Mouse (Mus musculus) midbrain, embryonic 12.5 days (tissue): ENCODE results near the gene Btbd16. TPM values are rescaled to one million over a fixed set of nuclear protein-coding genes. Genes with fewer than 3 reads are reported as not detected.

Experiments used
- ATAC-seq: fragments of 200-750 bp; cut with Nextera tagmentation; 2 replicates; pipeline ENCODE4 v1.8.0; 2017; ENCODE audit warnings: low read depth, moderate TSS enrichment, moderate library complexity; ENCODE audit not compliant: low FRiP score
- H3K27ac ChIP-seq: fragments of 300-500 bp; sonication (generic); replicated peaks from 2 replicates; pipeline ENCODE4 v1.5.1; 2016; ENCODE audit warnings: mild to moderate bottlenecking
- H3K27me3 ChIP-seq: fragments of 300-500 bp; sonication (generic); 2 replicates; pipeline ENCODE4 v1.6.1; 2016; ENCODE audit warnings: mild to moderate bottlenecking
- H3K36me3 ChIP-seq: fragments of 300-500 bp; sonication (generic); 2 replicates; pipeline ENCODE4 v1.6.1; 2016
- H3K4me1 ChIP-seq: fragments of 300-500 bp; sonication (generic); 2 replicates; pipeline ENCODE4 v1.6.1; 2016
- H3K4me2 ChIP-seq: fragments of 300-500 bp; sonication (generic); replicated peaks from 2 replicates; pipeline ENCODE4 v1.6.1; 2016; ENCODE audit warnings: mild to moderate bottlenecking, moderate library complexity
- H3K4me3 ChIP-seq: fragments of 300-500 bp; sonication (generic); 2 replicates; pipeline ENCODE4 v1.5.1; 2016; ENCODE audit warnings: mild to moderate bottlenecking
- H3K9ac ChIP-seq: fragments of 300-500 bp; sonication (generic); replicated peaks from 2 replicates; pipeline ENCODE4 v1.6.1; 2016; ENCODE audit warnings: mild to moderate bottlenecking, moderate library complexity
- H3K9me3 ChIP-seq: fragments of 300-500 bp; sonication (generic); 2 replicates; pipeline ENCODE4 v1.6.1; 2016; ENCODE audit warnings: mild to moderate bottlenecking
- WGBS: fragments of 180-500 bp; shearing (Covaris S2); methylation state at CpG from one replicate; pipeline ENCODE4 v1.1.7; 2016; 5-methylcytosine and 5-hydroxymethylcytosine counted together
- polyA plus RNA-seq: library from polyadenylated mRNA; unstranded; fragments of >200 nt; fragmentation: Nextera tagmentation; extraction: Ambion mirVana; gene quantifications from 2 replicates; pipeline ENCODE4 v1.2.1, GENCODE M21; 2016

Btbd16 gene
- polyA plus RNA-seq, 1 experiment from 2014 or later, result not detected

GRCm38 (mm10) chr7:130854684-130855292, 80.9 kb downstream of the Btbd16 start:
- H3K4me1 ChIP-seq, result peaks cover 6% of the 10 kb centered on the region; the same call in 1 of the 2 replicates
- no peak overlapping the region for H3K27ac ChIP-seq
- H3K4me2 ChIP-seq, result no peak overlapping the region
- ATAC-seq, result no peak
- H3K27me3 ChIP-seq, result 0 out of 2 replicates have a peak, but pooled peaks cover 4% of the 10 kb centered on the region
- H3K9ac ChIP-seq, result no peak overlapping the region
- H3K4me3 ChIP-seq, result no peak overlapping the region
- 63% methylated on average over 4 of the region's 4 CpGs for WGBS
- H3K36me3 ChIP-seq, result no peaks in the 10 kb centered on the region
- H3K9me3 ChIP-seq, result no peaks in the 10 kb centered on the region

GRCm38 (mm10) chr7:130855681-130856080, 81.8 kb downstream of the Btbd16 start:
- Histone ChIP-seq H3K4me1 (peaks cover 15% of the 10 kb centered on the region), H3K27me3 (0 out of 2 replicates have a peak, but pooled peaks cover 4% of the 10 kb centered on the region), H3K9me3 (no peaks in the 10 kb centered on the region), H3K9ac (no peak overlapping the region), H3K36me3 (no peaks in the 10 kb centered on the region), H3K27ac (no peak overlapping the region), H3K4me3 (no peak overlapping the region), H3K4me2 (no peak overlapping the region)
- WGBS, result 37% methylated on average over 3 of the region's 3 CpGs
- ATAC-seq, result no peak

GRCm38 (mm10) chr7:130857973-130858372, 84.1 kb downstream of the Btbd16 start:
- no peaks in the 10 kb centered on the region for H3K36me3 ChIP-seq
- no peak overlapping the region for H3K27ac ChIP-seq
- no peak overlapping the region for H3K9ac ChIP-seq
- peaks cover 24% of the 10 kb centered on the region for H3K4me1 ChIP-seq
- WGBS, result 76% methylated on average over 6 of the region's 6 CpGs
- H3K27me3 ChIP-seq, result 0 out of 2 replicates have a peak, but pooled peaks cover 9% of the 10 kb centered on the region
- H3K4me3 ChIP-seq, result no peak overlapping the region
- no peak overlapping the region for H3K4me2 ChIP-seq
- ATAC-seq, result no peak
- H3K9me3 ChIP-seq, result no peaks in the 10 kb centered on the region

GRCm38 (mm10) chr7:130859926-130860325, 86.1 kb downstream of the Btbd16 start:
- Histone ChIP-seq H3K36me3 (no peaks in the 10 kb centered on the region), H3K27ac (no peak overlapping the region)

GRCm38 (mm10) chr7:130860721-130861142, 86.9 kb downstream of the Btbd16 start:
- WGBS, result 15% methylated on average over 11 of the region's 11 CpGs
- Histone ChIP-seq H3K9me3 (no peaks in the 10 kb centered on the region), H3K4me2 (0 out of 2 replicates have a peak overlapping the region, but pooled peaks have one; percentile 4), H3K4me1 (peaks cover 21% of the 10 kb centered on the region), H3K4me3 (no peak overlapping the region), H3K9ac (no peak overlapping the region), H3K27ac (no peak overlapping the region), H3K27me3 (peaks cover 23% of the 10 kb centered on the region), H3K36me3 (no peaks in the 10 kb centered on the region)
- 0 out of 2 replicates have a peak, but pooled peaks have one; percentile 2 for ATAC-seq

More at GRCm38 (mm10) chr7:130859926-130860325, 86.1 kb downstream of the Btbd16 start:
- Histone ChIP-seq H3K4me3 (no peak overlapping the region), H3K27me3 (peaks cover 23% of the 10 kb centered on the region), H3K9me3 (no peaks in the 10 kb centered on the region), H3K4me1 (peaks cover 21% of the 10 kb centered on the region), H3K4me2 (no peak overlapping the region), H3K9ac (no peak overlapping the region)
- ATAC-seq, result no peak
- 13% methylated on average over 4 of the region's 5 CpGs for WGBS

- Histone ChIP-seq H3K4me2 (no peak overlapping the region), H3K27ac (no peak overlapping the region), H3K4me3 (no peak overlapping the region), H3K9ac (no peak overlapping the region), H3K36me3 (no peaks in the 10 kb centered on the region), H3K9me3 (no peaks in the 10 kb centered on the region), H3K4me1 (peaks cover 21% of the 10 kb centered on the region), H3K27me3 (peaks cover 23% of the 10 kb centered on the region)
- 52% methylated on average over 1 of the region's 1 CpGs for WGBS
- ATAC-seq, result no peak
Observed at GRCm38 (mm10) chr7:130862501-130862900, 88.6 kb downstream of the Btbd16 start.

GRCm38 (mm10) chr7:130864711-130865110, 90.8 kb downstream of the Btbd16 start:
- no peaks in the 10 kb centered on the region for H3K36me3 ChIP-seq
- H3K4me2 ChIP-seq, result no peak overlapping the region
- H3K27me3 ChIP-seq, result peaks cover 19% of the 10 kb centered on the region
- H3K4me3 ChIP-seq, result no peak overlapping the region
- peaks cover 19% of the 10 kb centered on the region for H3K4me1 ChIP-seq
- H3K9me3 ChIP-seq, result no peaks in the 10 kb centered on the region
- no peak for ATAC-seq
- no peak overlapping the region for H3K27ac ChIP-seq
- no peak overlapping the region for H3K9ac ChIP-seq
- 80% methylated on average over 7 of the region's 7 CpGs for WGBS

GRCm38 (mm10) chr7:130865613-130866591, 92.0 kb downstream of the Btbd16 start, which contains the start of gene Plekha1:
TSS of gene Plekha1 (plus strand) at chr7:130865756.
- Histone ChIP-seq H3K36me3 (no peaks in the 10 kb centered on the region), H3K9me3 (no peaks in the 10 kb centered on the region), H3K4me2 (peak within 1 kb of the TSS; percentile 64), H3K27me3 (peaks cover 19% of the 10 kb centered on the region), H3K9ac (peak within 1 kb of the TSS; percentile 72), H3K4me3 (peak within 1 kb of the TSS; percentile 74), H3K4me1 (peaks cover 7% of the 10 kb centered on the region), H3K27ac (peak within 1 kb of the TSS; percentile 75)
- under 1% methylated on average over 107 of the region's 114 CpGs for WGBS
- peak; percentile 97 for ATAC-seq

GRCm38 (mm10) chr7:130866640-130867039, 92.8 kb downstream of the Btbd16 start:
- WGBS, result 1% methylated on average over 13 of the region's 13 CpGs
- H3K27me3 ChIP-seq, result peaks cover 19% of the 10 kb centered on the region
- peak overlapping the region; percentile 64 for H3K4me2 ChIP-seq
- H3K9ac ChIP-seq, result peak overlapping the region; percentile 72
- H3K4me3 ChIP-seq, result peak overlapping the region; percentile 74
- H3K4me1 ChIP-seq, result 0 out of 2 replicates have a peak, but pooled peaks cover 1% of the 10 kb centered on the region
- H3K9me3 ChIP-seq, result no peaks in the 10 kb centered on the region
- H3K27ac ChIP-seq, result no peak overlapping the region
- H3K36me3 ChIP-seq, result no peaks in the 10 kb centered on the region
- ATAC-seq, result no peak

GRCm38 (mm10) chr7:130867256-130867655, 93.4 kb downstream of the Btbd16 start:
- H3K27me3 ChIP-seq, result peaks cover 17% of the 10 kb centered on the region
- no peaks in the 10 kb centered on the region for H3K9me3 ChIP-seq
- no peak for ATAC-seq
- H3K36me3 ChIP-seq, result no peaks in the 10 kb centered on the region
- WGBS, result 53% methylated on average over 3 of the region's 3 CpGs
- no peak overlapping the region; the same call in 1 of the 2 replicates for H3K4me2 ChIP-seq
- no peak overlapping the region for H3K27ac ChIP-seq
- no peaks in the 10 kb centered on the region for H3K4me1 ChIP-seq
- no peak overlapping the region for H3K9ac ChIP-seq
- H3K4me3 ChIP-seq, result no peak overlapping the region
